Mouse (Mus musculus): ENCODE results near the gene Pam. TPM values are rescaled to one million over a fixed set of nuclear protein-coding genes. Genes with fewer than 3 reads are reported as not detected.

Gene Pam
- total and polyA plus RNA-seq, 3 experiments = not detected

- no peak overlapping the region for H3K9ac ChIP-seq (ENCODE audit: control insufficient read depth, low read depth, low read length, poor library complexity, severe bottlenecking)
- peaks cover 0 to 1% of the 10 kb centered on the region in 2 experiments; a peak in 1 of 4 replicates for H3K27me3 ChIP-seq (ENCODE audit: control insufficient read depth in 1 of 2, insufficient read depth in 2 of 2, low read length in 2 of 2)
- H3K9me3 ChIP-seq (replicated peaks; ENCODE audit: insufficient read depth, low read length) = no peaks in the 10 kb centered on the region
- H3K79me2 ChIP-seq (ENCODE audit: control insufficient read depth, insufficient read depth, low read length, poor library complexity) = no peaks in the 10 kb centered on the region
- no peak for DNase-seq (ENCODE audit: low read depth, low spot score)
- no peak overlapping the region for H3K27ac ChIP-seq (ENCODE audit: control insufficient read depth, low read depth, low read length)
- no peak overlapping the region for H3K4me3 ChIP-seq (ENCODE audit: control insufficient read depth in 1 of 2, insufficient read depth in 1 of 2, low read depth in 2 of 2, low read length in 2 of 2)
- TF ChIP-seq SMC3 (IDR thresholded peaks at IDR 0.05; ENCODE audit: low read depth, low read length) = no peak
- no peak for TF ChIP-seq ETS1 (IDR thresholded peaks at IDR 0.05; ENCODE audit: low read depth, low read length)
- TF ChIP-seq TAL1 (IDR thresholded peaks at IDR 0.05; ENCODE audit: low read length) = no peak
- TF ChIP-seq MXI1 (IDR thresholded peaks at IDR 0.05; ENCODE audit: low read depth, low read length) = no peak
- no peak for TF ChIP-seq MAX (IDR thresholded peaks at IDR 0.05; ENCODE audit: low read length)
- TF ChIP-seq POLR2AphosphoS2 (IDR thresholded peaks at IDR 0.05; ENCODE audit: low read length) = no peak
- no peak for TF ChIP-seq TCF12 (IDR thresholded peaks at IDR 0.05; ENCODE audit: low read depth, low read length)
- no peak for TF ChIP-seq JUND (IDR thresholded peaks at IDR 0.05; ENCODE audit: low read depth, low read length)
- TF ChIP-seq NELFE (IDR thresholded peaks at IDR 0.05; ENCODE audit: low read depth, low read length) = no peak
- TF ChIP-seq CHD1 (IDR thresholded peaks at IDR 0.05; ENCODE audit: low read depth, low read length) = no peak
- no peak for TF ChIP-seq USF2 (IDR thresholded peaks at IDR 0.05; ENCODE audit: borderline replicate concordance in 1 of 2, insufficient read depth in 1 of 2, low read depth in 1 of 2, low read length in 2 of 2)
- no peaks in the 10 kb centered on the region for H3K36me3 ChIP-seq (ENCODE audit: control insufficient read depth in 1 of 2, insufficient read depth in 2 of 2, low read length in 2 of 2)
- no peaks in the 10 kb centered on the region for H3K4me1 ChIP-seq (ENCODE audit: control insufficient read depth in 1 of 2, insufficient read depth in 2 of 2, low read length in 2 of 2)
Observed at GRCm38 (mm10) chr1:97908736-97909135, 186.7 kb downstream of the Pam start.

- Histone ChIP-seq H3K27me3 (ENCODE audit: control insufficient read depth in 1 of 2, insufficient read depth in 2 of 2, low read length in 2 of 2) (peaks cover 0 to 1% of the 10 kb centered on the region in 2 experiments; a peak in 1 of 4 replicates), H3K9me3 (replicated peaks; ENCODE audit: insufficient read depth, low read length) (no peaks in the 10 kb centered on the region), H3K4me3 (ENCODE audit: control insufficient read depth in 1 of 2, insufficient read depth in 1 of 2, low read depth in 2 of 2, low read length in 2 of 2) (no peak overlapping the region), H3K36me3 (ENCODE audit: control insufficient read depth in 1 of 2, insufficient read depth in 2 of 2, low read length in 2 of 2) (no peaks in the 10 kb centered on the region), H3K79me2 (ENCODE audit: control insufficient read depth, insufficient read depth, low read length, poor library complexity) (no peaks in the 10 kb centered on the region), H3K27ac (ENCODE audit: control insufficient read depth, low read depth, low read length) (no peak overlapping the region), H3K4me1 (ENCODE audit: control insufficient read depth in 1 of 2, insufficient read depth in 2 of 2, low read length in 2 of 2) (no peaks in the 10 kb centered on the region), H3K9ac (ENCODE audit: control insufficient read depth, low read depth, low read length, poor library complexity, severe bottlenecking) (no peak overlapping the region)
- DNase-seq (ENCODE audit: low read depth, low spot score) = no peak
- no peak for TF ChIP-seq JUND (IDR thresholded peaks at IDR 0.05; ENCODE audit: low read depth, low read length)
- TF ChIP-seq MYB (IDR thresholded peaks at IDR 0.05; ENCODE audit: low read depth, low read length) = no peak
- TF ChIP-seq ZMIZ1 (IDR thresholded peaks at IDR 0.05; ENCODE audit: low read depth, low read length) = no peak
- TF ChIP-seq USF2 (IDR thresholded peaks at IDR 0.05; ENCODE audit: borderline replicate concordance in 1 of 2, insufficient read depth in 1 of 2, low read depth in 1 of 2, low read length in 2 of 2) = no peak
- no peak for TF ChIP-seq KAT2A (conservative IDR thresholded peaks at IDR 0.05; ENCODE audit: low read depth, low read length)
- TF ChIP-seq MAZ (IDR thresholded peaks at IDR 0.05; ENCODE audit: low read depth, low read length) = no peak
- TF ChIP-seq TBP (IDR thresholded peaks at IDR 0.05; ENCODE audit: low read depth, low read length) = no peak
- TF ChIP-seq POLR2AphosphoS5 (IDR thresholded peaks at IDR 0.05; ENCODE audit: borderline replicate concordance, low read depth, low read length) = no peak
- no peak for TF ChIP-seq TAL1 (IDR thresholded peaks at IDR 0.05; ENCODE audit: low read length)
- TF ChIP-seq GABPA (IDR thresholded peaks at IDR 0.05; ENCODE audit: low read depth, low read length) = no peak
- no peak for TF ChIP-seq GATA1 (IDR thresholded peaks at IDR 0.05; ENCODE audit: low read depth, low read length)
Observed at GRCm38 (mm10) chr1:97903912-97904460, 191.5 kb downstream of the Pam start.
